Mouse (Mus musculus): ENCODE data around the gene Madcam1.

DNA sequence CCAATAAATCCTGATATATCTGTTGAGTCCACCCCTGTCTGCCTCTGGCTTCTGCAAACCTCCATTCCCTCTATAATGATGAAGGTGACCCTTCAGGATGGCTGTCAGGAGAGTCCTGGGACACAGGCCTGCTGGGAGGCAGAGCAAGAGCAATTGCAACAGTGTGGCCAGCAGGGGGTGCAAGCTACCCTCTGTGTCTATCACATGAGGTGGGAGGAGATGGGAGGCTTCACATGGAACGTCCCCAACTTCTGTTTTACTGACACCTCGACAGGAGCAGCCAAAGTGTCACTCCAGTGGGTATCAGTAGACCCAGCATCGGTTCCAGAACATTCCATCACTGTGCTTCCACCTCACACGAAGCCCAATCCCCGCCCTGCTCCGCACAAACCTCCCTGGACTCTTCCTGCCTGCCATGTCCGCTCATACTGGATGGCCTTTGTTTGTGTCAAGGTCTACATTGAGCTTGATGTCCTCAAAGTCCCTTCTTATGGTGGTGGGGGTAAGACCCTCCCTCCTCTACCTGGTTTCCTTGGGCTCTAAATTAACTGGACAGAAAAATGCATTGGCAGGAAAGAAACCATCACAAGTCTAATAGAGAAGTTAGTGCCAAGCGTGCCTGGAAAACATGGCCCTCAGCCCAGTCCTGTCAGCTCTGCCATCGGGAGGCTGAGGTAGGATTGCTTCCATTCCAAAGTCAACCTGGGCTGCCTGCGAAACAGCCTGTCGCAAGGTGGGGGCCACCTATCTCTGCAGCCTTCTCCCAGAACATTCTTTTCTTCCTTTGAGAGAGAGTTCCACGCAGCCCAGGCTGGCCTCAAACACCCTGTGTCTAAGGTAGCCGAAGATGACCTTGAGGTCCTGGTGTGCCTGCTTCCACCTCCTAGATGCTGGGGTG lies 31.1 kb downstream of the Madcam1 start:
- TF ChIP-seq GATA1 (IDR thresholded peaks at IDR 0.05; ENCODE audit: low read length) = no peak
- no peak for TF ChIP-seq TAL1 (IDR thresholded peaks at IDR 0.05; ENCODE audit: low read length)

Data from erythroblast, embryonic 14.5 days (primary cell).